Mouse (Mus musculus) G1E (cell line): ENCODE data around the gene Rnf222. TPM values are rescaled to one million over a fixed set of nuclear protein-coding genes. Genes with fewer than 3 reads are reported as not detected.
"Not testable (repeated sequence)": the region's sequence is repeated elsewhere in the genome, so short reads cannot be mapped to it uniquely, and the experiment has no call there.

Experiments used
- ATAC-seq: 2 replicates; pipeline ENCODE4 v1.8.0; 2016; ENCODE audit warnings: mild to moderate bottlenecking; ENCODE audit not compliant: insufficient number of reproducible peaks, poor library complexity, low FRiP score, severe bottlenecking; ENCODE audit errors: extremely low read depth
- DNase-seq: peaks from one replicate; pipeline ENCODE4 v3.0.0; 2012; ENCODE audit warnings: low spot score
- H3K27me3 ChIP-seq: 2 replicates; pipeline ENCODE4 v1.6.1; 2012; ENCODE audit warnings: mild to moderate bottlenecking, low read length, inconsistent platforms; ENCODE audit not compliant: insufficient read depth
- H3K36me3 ChIP-seq: replicated peaks from 2 replicates; pipeline ENCODE3; 2012; ENCODE audit warnings: mild to moderate bottlenecking, inconsistent platforms
- H3K4me1 ChIP-seq: 2 replicates; pipeline ENCODE4 v1.6.1; 2012; ENCODE audit warnings: low read depth, low read length, inconsistent platforms, mixed read lengths; ENCODE audit not compliant: insufficient read depth
- H3K4me3 ChIP-seq: 2 replicates; pipeline ENCODE4 v1.5.1; 2012; ENCODE audit warnings: low read depth, mild to moderate bottlenecking, inconsistent platforms, low read length, moderate library complexity, mixed read lengths
- H3K9me3 ChIP-seq: replicated peaks from 2 replicates; pipeline ENCODE4 v1.6.1; 2012; ENCODE audit warnings: inconsistent platforms
- CTCF ChIP-seq: IDR thresholded peaks from 2 replicates; pipeline ENCODE4 v1.5.1; 2012; ENCODE audit warnings: low read depth, low read length, inconsistent platforms, mixed read lengths
- GATA1 ChIP-seq: IDR thresholded peaks from 2 replicates; pipeline ENCODE4 v1.6.1; 2012; ENCODE audit warnings: borderline replicate concordance, low read length, inconsistent platforms, mixed read lengths
- GATA2 ChIP-seq: IDR thresholded peaks from 2 replicates; pipeline ENCODE4 v1.6.1; 2012; ENCODE audit warnings: low read depth, low read length, inconsistent platforms, borderline replicate concordance
- POLR2AphosphoS5 ChIP-seq: IDR thresholded peaks from 2 replicates; pipeline ENCODE4 v1.6.1; 2012; ENCODE audit warnings: low read depth, low read length, inconsistent platforms; ENCODE audit not compliant: insufficient replicate concordance
- TAL1 ChIP-seq: conservative IDR thresholded peaks from 2 replicates; pipeline ENCODE4 v1.6.1; 2012; ENCODE audit warnings: low read depth, low read length, inconsistent platforms, mixed read lengths
- polyA plus RNA-seq: library from polyadenylated mRNA; stranded (reverse); fragments of >175 nt; gene quantifications from 2 replicates; pipeline ENCODE4 v1.2.3, GENCODE M21; 2012
- total RNA-seq, 2 experiments: library from RNA; stranded (forward) in 1 of 2; stranded (reverse) in 1 of 2; fragments of 200-1000 nt in 1 of 2; fragments of >200 nt in 1 of 2; fragmentation: Nextera tagmentation in 1 of 2; gene quantifications; 2 replicates each; pipeline ENCODE4 v1.2.3; 2014 to 2017

Gene Rnf222
- total and polyA plus RNA-seq, 3 experiments = 0.11 TPM; not detected in 2

GRCm38 (mm10) chr11:68914566-68914965, 26.2 kb downstream of the Rnf222 start:
- DNase-seq (no peak), ATAC-seq (no peak)
- TF ChIP-seq GATA1 = no peak
- no peak for TF ChIP-seq GATA2
- TF ChIP-seq POLR2AphosphoS5 = no peak
- no peak for TF ChIP-seq TAL1
- no peak for TF ChIP-seq CTCF
- Histone ChIP-seq H3K27me3 (peaks cover 45% of the 10 kb centered on the region), H3K9me3 (peaks cover 2% of the 10 kb centered on the region; the same call in 1 of the 2 replicates), H3K4me3 (no peak overlapping the region), H3K36me3 (no peaks in the 10 kb centered on the region), H3K4me1 (peaks cover 3% of the 10 kb centered on the region; the same call in 1 of the 2 replicates)

- Histone ChIP-seq H3K4me1 (peaks cover 12% of the 10 kb centered on the region), H3K36me3 (no peaks in the 10 kb centered on the region), H3K27me3 (peaks cover 35% of the 10 kb centered on the region), H3K4me3 (no peak overlapping the region), H3K9me3 (no peaks in the 10 kb centered on the region)
- ATAC-seq (no peak), DNase-seq (no peak)
- no peak for TF ChIP-seq TAL1
- TF ChIP-seq CTCF = no peak
- TF ChIP-seq GATA1 = no peak
- no peak for TF ChIP-seq POLR2AphosphoS5
- no peak for TF ChIP-seq GATA2
Observed at GRCm38 (mm10) chr11:68923191-68923590, 34.8 kb downstream of the Rnf222 start.

DNA sequence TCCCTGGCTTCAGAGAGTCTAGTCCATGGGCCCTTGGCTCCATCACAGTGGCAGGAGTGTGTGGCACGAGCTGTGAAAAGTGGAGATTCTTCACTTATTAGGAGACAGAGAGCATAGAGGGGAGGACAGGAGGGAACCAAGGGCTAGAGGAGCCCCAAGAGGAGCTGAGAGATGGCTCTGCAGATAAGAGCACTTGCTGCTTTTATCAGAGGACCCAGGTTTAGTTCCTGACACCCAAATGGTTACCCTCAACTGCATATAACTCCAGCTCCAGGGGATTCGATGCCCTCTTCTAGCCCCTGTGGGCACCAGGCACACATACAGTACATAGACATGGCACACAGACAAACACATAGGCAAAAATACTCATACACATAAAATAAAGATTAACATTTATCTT, 36.4 kb downstream of the Rnf222 start:
- no peaks in the 10 kb centered on the region for H3K36me3 ChIP-seq
- H3K9me3 ChIP-seq = no peaks in the 10 kb centered on the region
- peaks cover 12% of the 10 kb centered on the region for H3K4me1 ChIP-seq
- no peak for ATAC-seq
- no peak for DNase-seq
- H3K4me3 ChIP-seq = no peak overlapping the region
- TF ChIP-seq CTCF (no peak), GATA2 (no peak)
- H3K27me3 ChIP-seq = peaks cover 32% of the 10 kb centered on the region

DNA sequence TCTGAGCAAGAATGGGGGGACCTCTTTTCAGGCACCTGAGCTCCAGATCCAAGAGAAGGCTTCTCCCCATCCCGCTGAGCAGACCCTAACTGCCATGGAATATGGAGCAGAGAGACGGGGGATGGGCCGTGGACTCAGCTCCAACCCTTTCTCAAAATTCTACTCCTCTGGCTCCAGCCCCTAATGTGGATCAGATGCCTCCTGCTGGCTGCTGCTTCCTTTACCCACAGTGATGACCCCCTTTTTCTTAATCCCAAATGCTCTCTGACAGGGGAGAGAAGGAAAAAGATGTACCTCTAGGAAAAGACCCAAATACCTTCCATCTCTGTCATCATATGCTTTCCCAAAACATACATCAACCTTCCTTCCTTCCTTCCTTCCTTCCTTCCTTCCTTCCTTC, 38.6 kb downstream of the Rnf222 start, which contains the start of gene Odf4:
Odf4 (minus strand) TSS at position 101 of the 400 bp plus-strand sequence.
- Histone ChIP-seq H3K4me1 (peaks cover 12% of the 10 kb centered on the region), H3K4me3 (no peak within 1 kb of the TSS), H3K9me3 (no peaks in the 10 kb centered on the region), H3K36me3 (no peaks in the 10 kb centered on the region), H3K27me3 (peaks cover 36% of the 10 kb centered on the region)
- DNase-seq (no peak), ATAC-seq (no peak)
- no peak for TF ChIP-seq POLR2AphosphoS5
- no peak for TF ChIP-seq TAL1
- no peak for TF ChIP-seq GATA1
- TF ChIP-seq GATA2 = no peak
- no peak for TF ChIP-seq CTCF

DNA sequence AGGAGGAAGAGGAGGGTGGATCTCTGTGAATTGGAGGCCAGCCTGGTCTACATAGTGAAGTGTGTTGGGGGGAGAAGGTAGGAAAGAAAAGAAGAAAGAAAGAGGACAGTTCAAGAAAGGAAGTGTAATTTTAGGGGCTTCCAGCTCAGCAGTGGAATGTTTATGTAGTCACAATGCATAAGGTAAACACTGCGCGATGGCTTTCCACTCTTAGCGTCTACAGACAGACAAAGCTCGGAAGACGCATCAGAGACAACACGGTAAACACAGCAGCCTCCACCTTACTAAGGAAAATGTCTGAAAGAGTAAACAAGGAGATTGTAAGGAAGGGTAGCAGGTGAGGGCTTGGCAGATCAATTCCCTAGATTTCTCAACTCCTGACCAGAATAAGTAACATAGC, 41.6 kb downstream of the Rnf222 start:
- Histone ChIP-seq H3K27me3 (peaks cover 52% of the 10 kb centered on the region), H3K4me3 (no peak overlapping the region), H3K9me3 (no peaks in the 10 kb centered on the region), H3K36me3 (no peaks in the 10 kb centered on the region), H3K4me1 (no peaks in the 10 kb centered on the region)
- TF ChIP-seq POLR2AphosphoS5 = no peak
- TF ChIP-seq GATA1 = no peak
- TF ChIP-seq TAL1 = no peak
- TF ChIP-seq GATA2 = no peak
- no peak for TF ChIP-seq CTCF
- ATAC-seq (no peak), DNase-seq (no peak)

GRCm38 (mm10) chr11:68933885-68934507, 45.6 kb downstream of the Rnf222 start:
- DNase-seq (no peak), ATAC-seq (no peak)
- H3K4me3 ChIP-seq = no peak overlapping the region
- no peaks in the 10 kb centered on the region for H3K36me3 ChIP-seq
- no peaks in the 10 kb centered on the region for H3K9me3 ChIP-seq
- no peaks in the 10 kb centered on the region for H3K4me1 ChIP-seq
- TF ChIP-seq GATA1 (no peak), GATA2 (no peak), TAL1 (no peak), CTCF (no peak)
- H3K27me3 ChIP-seq = peaks cover 37% of the 10 kb centered on the region

- DNase-seq = not testable (repeated sequence)
Observed at GRCm38 (mm10) chr11:68936951-68937350, 48.6 kb downstream of the Rnf222 start.

More at GRCm38 (mm10) chr11:68936951-68937350, 48.6 kb downstream of the Rnf222 start:
- not testable (repeated sequence) for H3K36me3 ChIP-seq, H3K4me3 ChIP-seq, ATAC-seq, H3K9me3 ChIP-seq
- H3K27me3 ChIP-seq = peaks cover 21% of the 10 kb centered on the region
- peaks cover 11% of the 10 kb centered on the region for H3K4me1 ChIP-seq
